Mouse (Mus musculus) left cerebral cortex, adult 8-10 months (tissue): ENCODE measurements at regions not wholly inside any gene's neighbourhood (a gene's known extent, or its start where the extent isn't known, plus 50 kb on each side); places are given as distances from the start of the nearest gene placed in this dataset.

ENCODE experiments used
- DNase-seq, 2 experiments: peaks; one replicate each; pipeline ENCODE4 v3.0.0; 2022; ENCODE audit warnings: low spot score in 2 of 2

- DNase-seq, result no peak
Observed at GRCm38 (mm10) chr3:147976579-147976978, 1013.8 kb downstream of the Adgrl2 start.

- DNase-seq, result no peak
Observed at GRCm38 (mm10) chr3:147976069-147976468, 1014.3 kb downstream of the Adgrl2 start.

GRCm38 (mm10) chr3:147975500-147975899 is 1014.9 kb downstream of the Adgrl2 start:
- DNase-seq, result no peak

GRCm38 (mm10) chr3:147974515-147974914 is 1015.8 kb downstream of the Adgrl2 start:
- no peak for DNase-seq

GRCm38 (mm10) chr3:147968271-147968670 is 1022.1 kb downstream of the Adgrl2 start:
- no peak for DNase-seq

GRCm38 (mm10) chr3:147967866-147968265 is 1022.5 kb downstream of the Adgrl2 start:
- no peak for DNase-seq

GRCm38 (mm10) chr3:147967261-147967660 is 1023.1 kb downstream of the Adgrl2 start:
- no peak for DNase-seq

- no peak for DNase-seq
Observed at GRCm38 (mm10) chr3:147966827-147967226, 1023.5 kb downstream of the Adgrl2 start.

- DNase-seq, result no peak
Observed at GRCm38 (mm10) chr3:147966379-147966778, 1024.0 kb downstream of the Adgrl2 start.

- no peak for DNase-seq
Observed at GRCm38 (mm10) chr3:147963698-147964476, 1026.5 kb downstream of the Adgrl2 start.

- DNase-seq, result no peak
Observed at GRCm38 (mm10) chr3:147948041-147948592, 1042.2 kb downstream of the Adgrl2 start.

GRCm38 (mm10) chr3:147943314-147943713 is 1047.0 kb downstream of the Adgrl2 start:
- no peak for DNase-seq

GRCm38 (mm10) chr3:147930811-147931251 is 1059.5 kb downstream of the Adgrl2 start:
- peak in 1 of 2 experiments; percentile 7 for DNase-seq

- DNase-seq, result no peak
Observed at GRCm38 (mm10) chr3:147920181-147920580, 1068.0 kb downstream of the Ttll7 start.

GRCm38 (mm10) chr3:147919701-147920100 is 1067.5 kb downstream of the Ttll7 start:
- no peak for DNase-seq

GRCm38 (mm10) chr3:147919146-147919545 is 1067.0 kb downstream of the Ttll7 start:
- no peak for DNase-seq

GRCm38 (mm10) chr3:147896751-147897150 is 1044.6 kb downstream of the Ttll7 start:
- no peak for DNase-seq

GRCm38 (mm10) chr3:147891682-147892081 is 1039.5 kb downstream of the Ttll7 start:
- no peak for DNase-seq

GRCm38 (mm10) chr3:147886261-147886893 is 1034.2 kb downstream of the Ttll7 start:
- no peak for DNase-seq

GRCm38 (mm10) chr3:147882936-147883645 is 1030.9 kb downstream of the Ttll7 start:
- no peak for DNase-seq

GRCm38 (mm10) chr3:147878690-147879089 is 1026.5 kb downstream of the Ttll7 start:
- no peak for DNase-seq

GRCm38 (mm10) chr3:147868281-147868680 is 1016.1 kb downstream of the Ttll7 start:
- DNase-seq, result no peak
